Mouse (Mus musculus): ENCODE results near the gene Galnt16.
A peak's percentile ranks its signal among the peaks of the same experiment; 100 is the strongest.

Galnt16 gene

DNA sequence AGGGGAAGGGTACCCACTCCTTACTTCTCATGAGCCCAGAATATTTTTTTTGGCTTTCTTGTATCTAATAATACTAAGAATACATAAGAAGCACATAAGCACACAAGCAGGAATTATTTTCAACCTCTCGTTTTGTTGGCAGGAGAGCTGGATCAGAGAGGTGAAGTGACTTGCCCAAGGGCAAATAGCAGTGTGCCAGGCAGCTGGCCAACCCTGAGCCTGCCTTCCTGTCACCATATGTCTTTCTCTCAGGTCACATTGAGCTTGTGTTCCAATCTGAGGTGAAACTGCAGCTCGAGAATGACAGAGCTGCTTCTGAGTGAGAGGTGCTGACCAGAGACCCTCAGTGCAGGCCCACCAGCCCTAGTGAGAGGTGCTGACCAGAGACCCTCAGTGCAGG is 15.8 kb downstream of the Galnt16 start:
- no peak for DNase-seq

DNA sequence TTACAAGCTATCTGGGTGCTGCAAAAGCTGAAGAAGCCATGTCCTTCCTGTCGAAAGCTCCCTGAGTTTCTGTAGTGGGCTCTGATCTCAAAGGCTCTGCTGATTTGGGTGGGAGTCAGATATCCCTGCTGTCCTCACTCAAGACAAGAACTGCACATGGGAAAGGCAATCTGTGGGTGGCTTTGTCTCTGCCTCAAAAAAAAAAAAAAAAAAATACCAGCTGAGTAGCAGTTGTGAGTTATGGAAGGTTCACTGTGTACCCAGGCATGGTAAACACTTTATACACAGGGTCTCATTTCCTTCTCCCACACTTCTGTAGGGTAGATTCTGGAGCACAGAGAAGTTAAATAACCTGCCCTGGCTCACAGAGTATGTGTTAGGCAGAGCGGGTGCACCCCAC is 19.2 kb downstream of the Galnt16 start:
- no peak for DNase-seq

DNA sequence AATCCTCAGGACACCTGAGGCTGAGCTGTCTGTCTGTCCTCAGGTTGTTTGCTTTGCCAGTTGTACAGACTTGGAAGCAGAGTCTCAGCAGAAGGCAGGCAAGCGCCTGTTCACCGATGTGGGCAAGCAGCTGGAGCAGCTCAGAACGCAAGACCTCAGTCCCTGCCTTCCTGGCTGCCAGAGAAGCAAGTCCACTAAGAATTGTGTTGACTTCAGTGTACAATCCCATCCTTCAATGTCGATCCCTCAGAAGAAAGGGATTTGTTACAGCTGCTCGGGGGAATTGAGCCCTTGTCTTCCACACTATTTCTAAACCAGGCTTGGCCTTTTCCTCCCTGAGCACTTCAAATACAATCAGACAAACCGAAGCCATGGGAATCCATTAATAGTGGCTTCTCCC is 20.2 kb downstream of the Galnt16 start:
- DNase-seq, result no peak

DNA sequence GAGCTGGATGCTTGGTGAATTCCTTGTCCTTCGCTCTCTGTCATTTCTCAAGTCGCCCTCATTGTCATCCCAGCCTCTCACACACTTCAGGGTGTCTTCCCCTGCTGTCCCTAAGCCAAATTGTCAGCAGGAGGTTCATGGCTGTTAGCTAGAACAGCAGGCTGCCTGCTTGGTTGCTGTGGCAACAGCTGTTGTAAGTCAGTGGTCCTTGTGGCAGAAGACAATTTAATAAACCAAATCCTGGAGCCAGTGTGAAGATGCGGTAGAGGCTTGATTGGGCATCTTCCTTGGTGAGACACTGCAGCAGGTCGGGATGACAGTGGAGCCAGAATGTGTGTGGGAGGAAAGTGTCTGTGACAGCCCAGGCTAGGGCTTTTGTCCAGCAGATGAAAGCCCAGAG is 27.2 kb downstream of the Galnt16 start:
- DNase-seq, result no peak

DNA sequence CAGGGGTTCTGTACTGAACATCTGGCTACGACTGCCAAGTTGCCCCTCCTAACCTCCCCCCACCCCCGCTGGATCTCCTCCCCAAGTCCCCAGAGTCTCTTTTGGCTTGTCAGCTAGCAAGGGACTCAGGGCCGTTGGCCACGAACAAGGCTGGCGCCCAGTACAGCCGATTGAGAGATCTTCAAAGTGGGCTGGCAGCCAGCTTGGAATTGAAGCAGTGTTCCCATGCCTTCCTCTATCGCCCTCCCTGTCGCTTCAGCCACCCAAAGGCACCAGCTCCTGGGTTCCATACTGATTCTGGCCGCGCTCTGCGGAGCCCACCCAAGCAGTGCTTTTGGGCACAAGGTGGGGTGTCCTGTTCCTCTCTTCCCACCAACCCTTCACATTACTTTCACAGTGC is 31.6 kb downstream of the Galnt16 start:
- no peak for DNase-seq

DNA sequence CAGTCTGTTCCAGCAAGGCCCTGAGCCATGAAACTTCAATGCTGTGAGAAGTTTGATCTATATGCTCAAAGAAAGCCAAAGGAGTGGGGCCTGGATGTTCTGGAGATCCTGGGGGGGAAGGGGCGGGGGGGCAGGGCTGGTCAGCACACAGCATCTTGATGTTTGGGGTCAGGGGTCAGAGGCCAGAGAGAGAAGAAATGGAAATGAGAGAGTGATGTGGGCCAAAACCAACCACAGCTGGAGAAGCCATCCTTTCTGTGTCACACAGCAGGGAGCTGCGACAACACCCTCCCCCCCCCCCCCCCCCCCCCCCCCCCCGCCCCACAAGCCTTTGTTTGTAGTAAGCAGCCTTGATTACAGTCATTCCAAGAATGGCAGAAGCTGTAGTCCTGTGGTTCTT is 35.1 kb downstream of the Galnt16 start:
- DNase-seq, result no peak

DNA sequence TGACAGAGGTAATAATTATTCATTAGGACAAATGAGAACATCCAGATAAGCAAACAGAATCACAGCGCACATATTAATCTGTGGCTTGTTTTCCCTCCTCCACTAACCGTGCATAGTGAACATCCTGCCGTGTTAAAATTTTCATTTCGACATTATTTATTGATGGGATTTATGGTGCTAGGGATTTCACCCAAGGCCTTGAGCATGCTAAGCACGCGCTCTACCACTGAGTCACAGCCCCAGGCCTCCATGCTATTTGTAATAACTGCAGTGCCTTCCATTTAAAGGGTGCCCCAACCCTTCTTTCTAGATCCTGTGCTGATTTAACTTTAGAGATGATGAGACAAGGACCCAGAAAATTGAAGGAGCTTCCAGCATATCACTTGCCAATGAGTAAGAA is 36.2 kb downstream of the Galnt16 start:
- no peak for DNase-seq

DNA sequence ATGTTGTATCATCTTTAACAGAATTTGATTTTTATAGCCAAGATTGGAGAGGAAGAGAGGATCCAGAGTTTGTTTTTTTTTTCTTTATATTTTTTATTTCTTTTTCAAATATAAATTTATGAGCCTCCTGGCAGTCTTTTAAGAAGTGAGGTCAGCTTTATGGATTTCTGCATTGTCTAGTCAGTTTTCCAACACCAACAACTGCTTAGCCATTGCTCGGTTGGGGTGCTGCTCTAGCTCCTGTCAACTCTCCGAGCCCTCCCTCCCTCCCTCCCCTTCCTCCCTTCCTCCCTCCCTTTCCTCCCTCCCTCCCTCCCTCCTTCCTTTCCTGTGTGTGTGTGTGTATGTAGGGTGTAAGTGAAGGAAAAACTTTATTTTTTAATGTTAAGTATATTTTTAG is 43.8 kb downstream of the Galnt16 start:
- no peak for DNase-seq

DNA sequence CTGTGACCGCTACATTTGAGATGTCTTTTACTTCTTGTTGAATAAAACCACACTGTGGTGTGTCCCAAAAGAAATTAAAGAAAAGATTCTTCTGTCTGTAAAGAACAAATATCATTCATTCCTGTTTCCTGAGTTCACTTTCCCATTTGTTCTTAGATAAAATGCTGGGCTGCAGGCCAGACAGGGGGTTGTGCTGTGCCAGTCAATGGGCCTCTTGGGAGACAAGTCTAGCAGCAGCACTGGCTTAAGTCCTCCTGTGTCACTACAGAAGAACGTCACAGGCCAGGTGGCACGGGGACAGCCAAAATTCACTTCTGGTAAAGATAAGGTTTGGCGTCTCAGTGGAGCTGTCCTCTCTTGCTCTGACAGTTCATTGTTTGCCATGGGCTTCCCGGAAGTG is 44.7 kb downstream of the Galnt16 start:
- no peak for DNase-seq

DNA sequence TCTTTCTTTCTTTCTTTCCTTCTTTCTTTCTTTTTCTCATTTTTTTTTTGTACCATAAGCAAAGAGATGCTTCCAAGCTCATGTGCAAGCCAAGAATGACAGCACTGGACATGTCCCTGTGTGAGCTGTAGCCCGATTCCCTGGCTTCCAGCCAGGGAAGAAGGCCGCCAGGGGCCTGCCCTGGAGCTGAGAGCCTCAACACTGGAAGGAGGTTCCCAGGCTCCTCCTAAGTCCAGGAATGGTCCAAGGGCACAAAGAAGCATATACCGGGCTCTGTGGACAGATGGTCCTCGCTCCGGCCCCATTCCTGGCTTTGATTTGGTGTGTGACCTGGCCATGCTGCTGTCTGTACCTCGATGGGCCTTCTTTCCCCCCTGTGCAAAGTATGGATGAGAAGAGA is 46.9 kb downstream of the Galnt16 start:
- no peak for DNase-seq

DNA sequence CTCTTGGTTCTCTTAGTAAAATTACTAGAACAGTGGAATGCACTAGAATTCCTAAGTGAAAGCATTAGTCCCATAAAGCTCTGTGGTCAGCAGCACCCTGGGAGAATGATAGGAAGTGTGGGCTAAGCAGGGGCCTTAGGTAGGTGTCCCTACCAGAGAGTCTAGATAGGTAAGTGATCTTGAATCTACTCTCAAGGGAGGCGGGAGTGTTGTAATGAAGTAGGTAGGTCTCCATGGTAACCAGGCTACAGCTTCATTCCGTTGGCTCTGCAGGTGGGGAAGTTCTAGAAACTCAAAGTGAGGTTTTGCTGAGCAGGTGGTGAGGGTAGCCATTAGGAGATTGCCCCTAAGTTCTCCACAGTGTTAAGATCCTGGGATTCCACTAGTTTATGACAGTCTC is 47.7 kb downstream of the Galnt16 start:
- no peak for DNase-seq

DNA sequence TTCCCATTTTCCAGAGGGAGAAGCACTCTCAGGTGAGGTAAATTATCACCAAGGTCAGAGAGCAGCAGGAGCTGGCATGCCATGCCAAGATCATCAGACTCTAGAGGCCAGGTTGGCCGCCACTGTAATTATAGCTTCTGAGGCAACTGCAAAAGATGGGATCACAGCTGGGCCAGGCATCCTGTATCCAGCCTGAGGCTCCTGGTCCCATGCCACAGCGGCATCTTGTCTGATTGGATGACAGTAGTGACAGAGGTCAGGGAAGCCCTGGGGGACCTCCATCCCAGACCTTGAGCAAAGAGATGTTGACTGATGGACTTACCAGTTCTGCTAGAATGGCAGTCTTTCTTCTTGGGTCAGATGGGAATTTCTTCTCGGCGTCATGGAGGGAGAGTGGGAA is 48.4 kb downstream of the Galnt16 start:
- DNase-seq, result no peak

DNA sequence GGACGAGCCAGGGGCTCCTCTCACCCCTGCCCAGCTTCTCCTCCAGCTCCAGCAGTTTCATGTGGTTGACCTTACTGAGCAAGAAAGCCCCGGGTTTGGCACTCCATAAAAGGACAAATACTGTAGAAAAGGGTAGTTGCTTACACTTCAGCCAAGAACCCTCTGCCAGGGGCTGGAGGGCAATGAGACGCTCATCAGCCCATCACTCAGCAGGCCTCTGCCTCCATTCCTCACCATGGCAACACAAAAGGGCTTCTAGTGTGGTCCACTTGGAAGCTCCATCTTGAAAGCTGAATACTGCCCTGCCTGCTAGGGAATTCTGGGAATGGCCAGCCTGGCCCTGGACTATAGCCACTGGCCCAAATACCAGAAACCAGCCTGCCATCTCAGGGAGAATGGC is 49.3 kb downstream of the Galnt16 start:
- DNase-seq, result no peak

DNA sequence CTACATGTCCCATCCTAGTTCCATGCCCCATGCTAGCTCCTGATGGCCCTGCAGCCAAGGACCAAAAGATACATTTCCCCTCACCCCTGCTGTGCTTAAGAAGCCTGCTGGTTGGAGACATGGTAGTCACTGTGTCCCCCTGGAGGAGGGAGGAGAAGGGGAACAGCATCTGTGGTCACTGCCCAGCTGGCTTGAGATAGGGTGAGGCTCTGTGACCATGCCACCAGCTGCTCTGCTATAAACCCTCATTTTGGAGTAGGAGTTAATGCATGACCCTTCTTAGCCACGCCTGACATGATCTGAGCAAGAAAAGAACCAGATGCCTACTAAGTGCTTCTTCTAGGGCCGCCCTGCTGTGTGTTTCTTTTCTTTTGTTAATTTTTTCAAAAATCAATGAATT is 51.5 kb downstream of the Galnt16 start:
- DNase-seq, result no peak

DNA sequence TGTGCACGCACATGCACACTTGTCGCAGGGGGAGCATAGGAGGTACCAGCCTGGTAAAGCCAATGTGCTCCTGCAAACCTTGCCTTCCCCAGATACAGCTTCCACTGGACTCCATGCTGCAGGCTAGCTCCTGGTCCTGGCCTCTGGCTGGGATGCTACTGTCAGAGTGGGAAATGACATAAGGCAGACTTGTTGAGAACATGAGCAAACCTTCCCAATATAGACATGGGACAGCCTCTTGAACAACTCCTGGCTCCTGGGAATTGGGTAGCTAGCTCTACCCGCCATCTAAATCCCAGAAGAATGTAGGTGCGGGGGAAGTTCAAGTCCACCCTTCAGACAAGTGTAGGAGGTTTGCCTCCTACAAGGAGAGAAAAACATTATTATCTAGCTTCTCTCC is 56.2 kb downstream of the Galnt16 start:
- DNase-seq, result no peak

DNA sequence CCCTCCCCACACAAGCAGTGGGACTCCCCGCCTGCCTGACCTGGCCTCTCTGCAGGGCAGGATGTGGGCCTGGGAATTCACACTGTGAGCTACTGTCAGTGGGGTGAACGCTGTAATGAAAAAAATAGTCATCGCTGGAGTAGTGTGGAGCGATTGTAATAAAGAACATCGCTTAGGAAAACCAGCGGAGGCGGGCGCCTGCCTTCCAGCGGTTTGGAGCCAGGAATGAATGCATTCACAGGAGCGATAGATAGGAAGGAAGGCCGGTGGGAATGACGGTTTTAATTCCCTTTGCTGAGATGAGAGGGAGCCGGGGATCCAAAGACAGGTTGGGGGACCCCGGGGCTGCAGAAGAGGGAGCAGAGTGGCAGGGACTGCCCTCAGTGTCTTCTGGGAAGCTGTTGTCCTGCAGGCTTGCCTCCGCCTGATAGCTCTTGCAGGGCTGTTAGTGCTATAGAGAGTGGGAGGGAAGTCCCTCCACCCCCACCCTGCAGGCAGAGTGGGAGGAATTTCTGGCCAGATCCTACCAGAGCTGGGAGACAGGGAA is 56.8 kb downstream of the Galnt16 start:
- DNase-seq, result no peak

DNA sequence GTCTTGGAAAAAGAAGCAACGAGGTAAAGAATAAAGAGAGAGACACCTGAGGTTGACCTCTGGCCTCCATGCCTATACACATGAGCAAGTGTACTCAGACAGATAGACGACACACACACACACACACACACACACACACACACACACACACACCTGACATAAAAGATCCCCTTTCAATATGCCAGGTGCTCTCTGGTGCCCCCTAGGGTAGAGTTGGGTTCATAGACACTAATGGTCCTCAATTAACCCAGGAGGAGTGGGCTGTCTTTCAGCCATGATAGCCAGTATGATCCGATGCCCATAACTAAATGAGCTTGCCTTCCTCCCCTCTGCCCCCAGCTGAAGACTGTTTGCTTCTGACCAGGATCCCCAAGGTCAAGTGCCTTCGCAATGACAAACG is 59.0 kb downstream of the Galnt16 start:
- DNase-seq, result peak; percentile 71

DNA sequence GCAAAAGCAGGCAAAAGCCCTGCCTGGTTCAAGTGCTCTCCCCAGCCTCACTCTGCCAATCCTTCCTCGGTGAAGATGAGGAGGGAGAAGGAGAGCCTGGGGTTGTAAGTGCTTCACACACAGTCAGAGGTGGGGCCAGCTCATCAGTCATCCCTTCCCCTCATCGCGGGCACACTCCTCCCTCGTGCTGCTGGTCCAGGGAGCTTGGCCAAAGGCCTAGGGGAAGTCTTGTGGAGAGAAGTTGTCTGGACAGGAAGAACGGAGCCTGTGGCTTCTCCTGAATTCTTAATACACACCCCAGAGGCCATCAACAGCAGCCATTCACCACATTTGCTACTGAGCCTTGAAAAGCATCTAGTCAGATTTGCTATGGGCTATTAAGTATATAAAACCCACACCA is 63.3 kb downstream of the Galnt16 start:
- DNase-seq, result no peak

DNA sequence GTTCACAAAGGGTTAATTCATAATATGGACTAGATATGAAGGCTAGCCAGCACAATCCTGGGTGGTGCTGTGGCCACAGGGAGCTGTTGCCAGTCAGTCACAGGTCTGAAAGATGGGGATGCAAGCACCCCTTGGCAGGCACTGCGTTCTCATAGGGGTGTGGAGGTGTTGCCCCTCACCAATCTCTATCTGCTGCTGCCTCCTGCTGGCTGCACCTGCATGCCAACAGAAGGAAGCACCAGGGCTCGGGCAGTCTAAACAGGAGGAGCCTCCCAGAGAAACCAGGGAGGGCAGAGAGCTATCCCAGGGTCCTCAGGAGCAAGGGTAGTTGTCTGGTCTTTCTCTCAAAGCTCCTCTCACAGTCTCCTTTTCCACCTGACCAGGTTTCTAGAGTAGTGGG is 66.9 kb downstream of the Galnt16 start:
- peak; percentile 72 for DNase-seq

DNA sequence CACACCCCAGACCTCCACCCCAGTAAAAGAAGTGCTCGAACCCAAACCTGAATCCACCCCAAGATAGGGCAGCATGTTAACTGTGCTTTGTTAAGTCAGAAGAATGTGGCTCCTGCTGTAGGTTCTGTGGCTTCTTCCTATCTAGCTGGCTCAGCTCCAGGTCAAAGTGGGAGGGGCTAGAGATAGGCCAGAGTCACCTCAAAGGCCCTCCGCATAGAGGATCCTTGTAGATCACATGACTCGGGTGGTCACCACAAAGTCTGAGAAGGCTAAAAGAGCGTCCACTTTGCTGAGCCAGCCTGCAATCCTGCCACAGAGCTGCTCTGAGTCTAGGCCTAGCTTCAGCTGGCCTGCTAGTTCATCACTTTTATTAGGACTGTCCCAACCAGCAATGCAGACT is 76.1 kb downstream of the Galnt16 start:
- DNase-seq, result no peak

DNA sequence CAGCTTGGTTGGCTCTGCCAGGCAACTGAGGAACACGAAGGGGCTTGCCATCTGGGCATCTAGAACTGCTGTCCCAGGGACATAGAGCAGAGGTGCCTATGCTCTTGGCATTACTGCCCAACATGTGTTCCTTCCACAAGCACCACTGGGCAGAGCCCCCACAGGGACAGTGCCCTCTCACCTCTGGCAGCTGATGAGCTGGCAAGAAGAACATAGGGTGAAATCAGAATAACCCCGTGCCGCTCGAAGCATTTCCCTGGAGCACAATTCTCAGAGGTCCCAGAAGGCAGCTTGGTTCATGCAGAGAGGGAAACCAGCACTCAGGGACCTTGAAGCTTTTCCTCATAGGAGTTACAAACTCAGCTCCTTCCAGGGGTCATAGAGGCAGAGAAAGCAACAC is 76.7 kb downstream of the Galnt16 start:
- DNase-seq, result no peak

DNA sequence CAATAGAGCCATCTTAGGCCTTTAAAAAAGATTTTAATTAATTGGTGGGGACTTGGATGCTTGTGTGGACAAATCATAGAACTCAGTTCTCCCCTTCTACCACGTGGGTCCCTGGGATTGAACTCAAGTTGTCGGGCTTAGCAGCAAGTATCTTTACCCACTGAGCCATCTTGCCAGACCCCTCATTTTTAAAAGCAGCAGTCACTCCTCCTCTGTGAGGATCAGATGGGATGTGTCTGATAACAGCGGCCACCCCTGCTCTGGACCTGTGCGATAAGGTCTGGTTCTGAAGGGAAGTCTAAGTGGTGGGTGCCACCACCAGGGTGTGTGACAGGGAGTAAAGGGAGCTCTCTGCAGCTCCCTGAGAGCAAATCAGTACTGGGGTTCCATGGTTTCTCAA is 77.5 kb downstream of the Galnt16 start:
- DNase-seq, result no peak

DNA sequence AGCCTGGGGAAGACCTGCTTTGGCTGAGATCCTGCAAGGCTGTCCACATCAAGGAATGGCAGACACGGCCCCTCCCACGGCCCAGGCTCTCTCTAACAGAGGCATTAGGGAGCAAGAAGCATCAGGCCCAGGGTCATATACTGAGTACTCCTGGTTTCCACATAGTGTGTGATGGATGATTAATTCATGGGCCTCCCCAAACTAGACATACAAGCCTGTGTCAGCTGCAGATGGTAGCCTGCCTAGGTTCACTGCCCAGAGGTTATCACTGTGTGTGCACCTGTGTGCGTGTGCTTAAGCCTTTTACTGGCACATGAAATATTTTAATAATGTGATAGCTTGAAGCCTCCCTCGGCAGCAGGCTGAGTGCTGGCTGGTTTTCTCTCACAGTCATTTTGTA is 77.9 kb downstream of the Galnt16 start:
- DNase-seq, result no peak

DNA sequence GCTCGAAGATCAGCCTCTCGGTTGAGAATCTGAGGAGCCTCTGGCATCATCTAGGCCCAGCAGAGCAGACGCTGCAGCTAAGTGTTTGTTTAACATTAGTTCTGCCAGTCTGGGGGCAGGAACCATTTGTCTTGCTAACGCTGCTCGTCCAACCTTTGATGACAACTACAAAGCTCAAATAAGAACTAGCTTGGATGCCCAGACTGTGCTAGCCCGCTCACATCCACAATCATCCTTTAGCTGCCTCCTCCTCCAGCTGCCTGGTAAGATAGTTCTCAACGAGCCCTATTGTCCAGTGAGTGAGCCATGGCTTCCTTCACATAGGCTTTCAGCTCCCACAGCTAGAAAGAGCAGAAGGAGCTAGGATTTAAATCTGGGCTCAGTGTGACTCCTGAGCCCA is 80.2 kb downstream of the Galnt16 start:
- DNase-seq, result no peak

DNA sequence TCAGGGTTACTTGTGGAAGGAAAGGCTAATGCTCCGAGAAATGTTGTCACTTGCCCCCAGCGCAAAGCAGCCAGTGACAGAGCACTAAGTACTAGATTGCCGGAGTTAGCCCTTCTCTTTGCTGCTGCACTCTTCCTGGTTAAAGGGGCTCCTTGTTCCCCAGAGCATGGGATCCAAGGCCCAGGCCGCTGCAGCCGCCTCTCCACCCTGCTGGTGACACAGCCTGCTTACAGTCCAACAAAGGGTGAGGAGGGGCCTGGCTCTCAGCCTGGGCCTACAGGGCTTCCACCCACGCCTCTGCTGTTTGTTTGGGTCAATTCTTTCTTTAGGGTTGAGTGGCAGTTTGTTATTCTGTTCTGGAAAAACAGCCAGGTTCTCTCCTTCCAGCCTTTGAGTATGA is 80.7 kb downstream of the Galnt16 start:
- DNase-seq, result no peak

DNA sequence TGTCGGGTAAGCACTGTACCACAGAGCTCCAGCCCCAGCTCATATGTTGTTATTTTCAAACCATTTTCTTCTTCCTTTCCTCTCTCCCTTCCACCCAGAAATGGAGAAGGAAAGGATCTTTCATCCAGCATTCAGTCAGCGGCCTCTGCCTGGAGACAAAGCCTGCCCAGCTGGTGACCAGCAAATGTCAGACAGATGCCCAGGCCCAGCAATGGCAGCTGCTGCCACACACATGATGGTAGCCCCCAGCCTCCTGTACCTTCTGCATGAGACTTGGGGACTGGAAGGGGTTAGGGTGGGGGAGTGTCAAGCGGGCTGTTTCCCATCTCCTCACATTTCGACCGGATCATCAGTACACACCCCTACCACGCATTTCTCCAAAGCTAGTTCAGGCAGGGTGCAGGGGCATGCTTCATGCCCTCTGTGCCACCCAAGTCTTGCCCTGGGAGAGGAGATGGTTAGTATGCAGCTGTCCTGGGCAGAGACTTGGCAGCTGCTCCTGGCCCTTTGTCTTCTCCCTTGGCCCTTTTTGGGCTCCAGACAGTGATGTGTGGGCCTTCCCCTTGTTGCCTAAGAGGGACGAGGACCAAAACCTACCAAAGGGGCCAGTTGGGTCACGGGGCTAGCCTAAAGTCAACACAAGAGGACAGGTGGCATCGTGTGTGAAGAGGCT is 83.7 kb downstream of the Galnt16 start:
- no peak for DNase-seq
